Mouse (Mus musculus) hindbrain, embryonic 14.5 days (tissue): ENCODE measurements around the gene Abcc3. TPM values are rescaled to one million over a fixed set of nuclear protein-coding genes. Genes with fewer than 3 reads are reported as not detected.
"Not testable (repeated sequence)": the region's sequence is repeated elsewhere in the genome, so short reads cannot be mapped to it uniquely, and the experiment has no call there.

Source experiments
- ATAC-seq: fragments of 200-750 bp; cut with Nextera tagmentation; 2 replicates; pipeline ENCODE4 v1.8.0; 2017; ENCODE audit warnings: moderate number of reproducible peaks, mild to moderate bottlenecking, moderate TSS enrichment, moderate library complexity; ENCODE audit not compliant: low FRiP score
- DNase-seq: peaks from one replicate; pipeline ENCODE4 v3.0.0-alpha.2; 2015; ENCODE audit warnings: low spot score
- H3K27ac ChIP-seq: fragments of 300-500 bp; sonication (generic); 2 replicates; pipeline ENCODE4 v1.5.1; 2014; ENCODE audit warnings: mild to moderate bottlenecking, moderate library complexity
- H3K27me3 ChIP-seq: fragments of 300-500 bp; sonication (generic); 2 replicates; pipeline ENCODE4 v1.6.1; 2014; ENCODE audit warnings: mild to moderate bottlenecking, low read length, mixed read lengths; ENCODE audit not compliant: control insufficient read depth, insufficient read depth
- H3K36me3 ChIP-seq: fragments of 300-500 bp; sonication (generic); replicated peaks from 2 replicates; pipeline ENCODE4 v1.6.1; 2014; ENCODE audit not compliant: control insufficient read depth, insufficient read depth
- H3K4me1 ChIP-seq: fragments of 300-500 bp; sonication (generic); replicated peaks from 2 replicates; pipeline ENCODE4 v1.6.1; 2014; ENCODE audit warnings: antibody characterized with exemption, low read length, mixed read lengths; ENCODE audit not compliant: control insufficient read depth, insufficient read depth
- H3K4me2 ChIP-seq: fragments of 300-500 bp; sonication (generic); replicated peaks from 2 replicates; pipeline ENCODE4 v1.6.1; 2014; ENCODE audit warnings: mild to moderate bottlenecking, moderate library complexity
- H3K4me3 ChIP-seq: fragments of 300-500 bp; sonication (generic); replicated peaks from 2 replicates; pipeline ENCODE4 v1.5.1; 2014; ENCODE audit warnings: mild to moderate bottlenecking, low read length
- H3K9ac ChIP-seq: fragments of 300-500 bp; sonication (generic); 2 replicates; pipeline ENCODE4 v1.6.1; 2014
- H3K9me3 ChIP-seq: fragments of 300-500 bp; sonication (generic); 2 replicates; pipeline ENCODE4 v1.6.1; 2016; ENCODE audit warnings: low read length; ENCODE audit not compliant: control insufficient read depth
- WGBS: fragments of 180-500 bp; shearing (Covaris S2); extraction: QIAGEN DNeasy Blood & Tissue Kit; methylation state at CpG from one replicate; pipeline ENCODE4 v1.1.7; 2014; 5-methylcytosine and 5-hydroxymethylcytosine counted together
- polyA plus RNA-seq: library from polyadenylated mRNA; unstranded; fragments of >200 nt; fragmentation: Nextera tagmentation; extraction: Ambion mirVana; gene quantifications from 2 replicates; pipeline ENCODE4 v1.2.1, GENCODE M21; 2014

Gene Abcc3
- polyA plus RNA-seq, 1 experiment from 2014 or later, result 1.1 TPM

GRCm38 (mm10) chr11:94405348-94405747 is 12.6 kb upstream of the Abcc3 start:
- ATAC-seq (no peak), DNase-seq (no peak)
- H3K36me3 ChIP-seq, result peaks cover 15% of the 10 kb centered on the region
- no peaks in the 10 kb centered on the region for H3K9me3 ChIP-seq
- no peaks in the 10 kb centered on the region for H3K27me3 ChIP-seq
- H3K9ac ChIP-seq, result no peak overlapping the region
- no peak overlapping the region for H3K4me3 ChIP-seq
- WGBS, result 60% methylated on average over 6 of the region's 6 CpGs
- peaks cover 27% of the 10 kb centered on the region for H3K4me1 ChIP-seq
- no peak overlapping the region for H3K4me2 ChIP-seq
- no peak overlapping the region for H3K27ac ChIP-seq

DNA sequence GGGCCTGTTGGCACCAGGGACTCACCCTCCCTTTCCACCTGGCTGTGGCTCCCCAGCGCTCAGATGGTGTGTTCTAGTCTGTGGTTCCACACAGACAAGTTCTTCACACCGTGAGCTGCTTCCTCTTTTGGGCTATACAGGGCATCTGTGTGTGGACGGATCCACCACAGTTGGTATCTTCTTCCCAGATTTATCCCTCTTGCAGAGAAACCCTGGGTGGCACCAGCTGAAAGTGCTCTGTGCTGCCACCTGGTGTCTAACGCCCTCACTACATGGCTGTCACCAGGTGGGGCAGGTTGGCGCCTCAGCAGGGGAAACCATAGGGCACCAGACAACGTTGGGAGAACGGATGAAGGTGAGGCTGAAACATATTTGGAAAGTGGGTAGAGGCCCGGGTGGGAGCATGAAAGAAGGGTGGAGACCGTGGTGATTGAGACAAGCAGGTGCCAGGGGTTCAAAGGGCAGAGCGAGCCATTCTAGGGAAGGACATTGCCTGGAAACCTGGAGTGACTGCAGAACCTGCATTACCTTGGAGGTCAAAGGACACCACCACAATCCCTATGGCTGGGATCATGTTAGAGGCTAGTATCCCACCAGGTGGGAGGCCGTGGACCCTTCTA is 12.0 kb upstream of the Abcc3 start:
- ATAC-seq, result no peak
- Histone ChIP-seq H3K4me2 (no peak overlapping the region), H3K9ac (no peak overlapping the region), H3K9me3 (no peaks in the 10 kb centered on the region), H3K27ac (no peak overlapping the region), H3K36me3 (peaks cover 11% of the 10 kb centered on the region; the same call in 1 of the 2 replicates), H3K27me3 (no peaks in the 10 kb centered on the region), H3K4me1 (peaks cover 27% of the 10 kb centered on the region), H3K4me3 (no peak overlapping the region)
- 30% methylated on average over 11 of the region's 11 CpGs for WGBS
- DNase-seq, result peak; percentile 84

GRCm38 (mm10) chr11:94404178-94404577 is 11.4 kb upstream of the Abcc3 start:
- Histone ChIP-seq H3K9me3 (no peaks in the 10 kb centered on the region), H3K36me3 (peaks cover 5% of the 10 kb centered on the region; the same call in 1 of the 2 replicates), H3K9ac (no peak overlapping the region), H3K4me2 (no peak overlapping the region), H3K27ac (no peak overlapping the region), H3K4me1 (peaks cover 27% of the 10 kb centered on the region), H3K27me3 (no peaks in the 10 kb centered on the region), H3K4me3 (no peak overlapping the region)
- DNase-seq (no peak), ATAC-seq (no peak)
- 49% methylated on average over 5 of the region's 5 CpGs for WGBS

DNA sequence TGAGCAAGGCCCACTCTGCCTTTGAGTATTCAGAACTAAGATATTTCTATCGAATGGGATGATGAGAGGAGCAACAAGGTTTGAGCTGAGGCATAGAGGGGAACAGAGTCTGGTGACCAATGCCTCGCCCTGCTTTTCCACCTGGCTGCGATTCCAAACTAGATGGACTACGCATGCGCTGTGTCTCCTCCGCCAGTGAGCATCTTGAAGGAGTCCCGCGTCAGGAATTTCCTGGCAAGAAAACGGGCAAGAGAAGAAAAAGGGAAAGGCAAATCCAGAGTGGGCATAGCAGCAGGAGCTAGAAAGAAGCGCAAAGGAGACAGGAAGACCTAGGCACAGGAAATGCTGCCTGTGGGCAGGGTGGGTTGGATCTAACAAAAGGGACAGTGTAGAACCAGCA is 11.0 kb upstream of the Abcc3 start:
- peaks cover 23% of the 10 kb centered on the region for H3K4me1 ChIP-seq
- H3K4me3 ChIP-seq, result no peak overlapping the region
- H3K27ac ChIP-seq, result no peak overlapping the region
- no peak for DNase-seq
- H3K9me3 ChIP-seq, result no peaks in the 10 kb centered on the region
- H3K9ac ChIP-seq, result no peak overlapping the region
- no peaks in the 10 kb centered on the region for H3K27me3 ChIP-seq
- H3K36me3 ChIP-seq, result peaks cover 1% of the 10 kb centered on the region; the same call in 1 of the 2 replicates
- no peak for ATAC-seq
- no peak overlapping the region for H3K4me2 ChIP-seq
- 76% methylated on average over 10 of the region's 10 CpGs for WGBS

- H3K27ac ChIP-seq, result no peak overlapping the region
- WGBS, result 91% methylated on average over 5 of the region's 5 CpGs
- H3K27me3 ChIP-seq, result no peaks in the 10 kb centered on the region
- no peaks in the 10 kb centered on the region for H3K9me3 ChIP-seq
- ATAC-seq (no peak), DNase-seq (no peak)
- H3K9ac ChIP-seq, result no peak overlapping the region
- no peak overlapping the region for H3K4me2 ChIP-seq
- no peaks in the 10 kb centered on the region for H3K36me3 ChIP-seq
- H3K4me3 ChIP-seq, result no peak overlapping the region
- H3K4me1 ChIP-seq, result peaks cover 18% of the 10 kb centered on the region
Measured at GRCm38 (mm10) chr11:94402731-94403130, 9.9 kb upstream of the Abcc3 start.

DNA sequence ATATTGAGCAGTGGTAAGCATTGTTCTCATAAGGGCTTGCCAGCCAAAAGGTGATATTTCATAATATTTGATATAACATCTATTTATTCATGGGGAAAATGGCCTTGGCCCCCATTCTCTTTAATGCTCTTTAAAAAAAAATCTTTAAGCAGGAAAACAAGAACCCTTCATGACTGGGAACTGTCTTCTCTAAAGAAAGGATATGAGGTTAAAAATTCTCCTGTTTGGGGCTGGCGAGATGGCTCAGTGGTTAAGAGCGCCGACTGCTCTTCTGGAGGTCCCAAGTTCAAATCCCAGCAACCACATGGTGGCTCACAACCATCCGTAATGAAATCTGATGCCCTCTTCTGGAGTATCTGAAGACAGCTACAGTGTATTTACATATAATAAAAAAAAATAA is 9.2 kb upstream of the Abcc3 start:
- 91% methylated on average over 4 of the region's 4 CpGs for WGBS

GRCm38 (mm10) chr11:94400996-94401395 is 8.2 kb upstream of the Abcc3 start:
- H3K4me3 ChIP-seq, result no peak overlapping the region
- no peak for DNase-seq
- H3K4me2 ChIP-seq, result no peak overlapping the region
- H3K36me3 ChIP-seq, result no peaks in the 10 kb centered on the region
- no peak overlapping the region for H3K9ac ChIP-seq
- H3K4me1 ChIP-seq, result 0 out of 2 replicates have a peak, but pooled peaks cover under 1% of the 10 kb centered on the region
- 66% methylated on average over 6 of the region's 6 CpGs for WGBS
- no peak overlapping the region for H3K27ac ChIP-seq
- no peaks in the 10 kb centered on the region for H3K27me3 ChIP-seq
- no peaks in the 10 kb centered on the region for H3K9me3 ChIP-seq
- ATAC-seq, result no peak

More for the DNA sequence above, 9.2 kb upstream of the Abcc3 start:
- not testable (repeated sequence) for H3K9me3 ChIP-seq, H3K4me2 ChIP-seq, ATAC-seq, H3K27ac ChIP-seq, H3K9ac ChIP-seq, H3K4me3 ChIP-seq, H3K36me3 ChIP-seq, H3K27me3 ChIP-seq, DNase-seq
- H3K4me1 ChIP-seq, result peaks cover 11% of the 10 kb centered on the region

DNA sequence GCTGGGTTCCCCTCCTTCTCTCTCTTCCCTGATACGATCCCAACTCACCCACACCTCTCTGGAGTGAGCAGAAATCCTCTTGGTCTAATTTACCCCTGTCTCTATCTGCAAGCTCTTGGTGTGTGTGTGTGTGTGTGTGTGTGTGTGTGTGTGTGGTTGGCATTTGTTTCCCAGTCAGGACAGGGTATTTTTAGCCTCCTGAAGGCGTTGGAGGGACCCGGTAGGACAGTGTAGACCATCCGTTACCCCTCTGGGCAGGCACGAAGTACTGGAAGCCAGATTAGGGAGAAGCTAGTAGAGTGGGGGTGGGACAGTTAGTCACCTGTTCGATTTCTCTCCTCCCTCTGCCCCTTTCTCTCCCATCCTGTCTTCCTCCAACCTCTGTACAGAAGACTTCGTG is 1.3 kb upstream of the Abcc3 start:
- WGBS, result 85% methylated on average over 7 of the region's 7 CpGs
- H3K4me1 ChIP-seq, result no peaks in the 10 kb centered on the region
- no peak overlapping the region for H3K4me2 ChIP-seq
- no peak overlapping the region for H3K4me3 ChIP-seq
- H3K9me3 ChIP-seq, result no peaks in the 10 kb centered on the region
- H3K9ac ChIP-seq, result no peak overlapping the region
- ATAC-seq, result no peak
- no peaks in the 10 kb centered on the region; the same call in 1 of the 2 replicates for H3K27me3 ChIP-seq
- DNase-seq, result no peak
- H3K36me3 ChIP-seq, result no peaks in the 10 kb centered on the region
- H3K27ac ChIP-seq, result no peak overlapping the region

DNA sequence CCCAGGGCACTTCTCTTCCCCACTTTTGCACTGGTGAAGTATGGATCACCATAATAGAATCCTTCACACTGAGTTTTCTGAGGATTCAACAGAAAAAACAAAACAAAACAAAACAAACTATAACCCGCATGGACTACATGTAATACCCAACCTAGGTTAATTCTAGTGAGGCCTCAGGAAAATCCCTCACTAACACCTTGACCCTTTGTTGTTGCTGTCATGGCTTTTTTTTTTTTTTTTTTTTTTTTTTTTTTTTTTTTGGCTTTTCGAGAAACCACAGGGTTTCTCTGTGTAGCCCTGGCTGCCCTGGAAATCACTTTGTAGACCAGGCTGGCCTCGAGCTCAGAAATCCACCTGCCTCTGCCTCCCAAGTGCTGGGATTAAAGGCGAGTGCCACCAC is 693 bp upstream of the Abcc3 start:
- H3K9me3 ChIP-seq, result not testable (repeated sequence)

GRCm38 (mm10) chr11:94391661-94392060 is 1.1 kb downstream of the Abcc3 start:
- 91% methylated on average over 10 of the region's 10 CpGs for WGBS
- Histone ChIP-seq H3K9me3 (no peaks in the 10 kb centered on the region), H3K4me3 (no peak overlapping the region), H3K4me2 (no peak overlapping the region), H3K4me1 (no peaks in the 10 kb centered on the region), H3K27ac (no peak overlapping the region), H3K36me3 (no peaks in the 10 kb centered on the region), H3K9ac (no peak overlapping the region), H3K27me3 (no peaks in the 10 kb centered on the region; the same call in 1 of the 2 replicates)
- DNase-seq (no peak), ATAC-seq (no peak)

More for the DNA sequence above, 693 bp upstream of the Abcc3 start:
- not testable (repeated sequence) for H3K27ac ChIP-seq, H3K4me2 ChIP-seq, ATAC-seq, H3K9ac ChIP-seq, DNase-seq, H3K27me3 ChIP-seq, H3K36me3 ChIP-seq, H3K4me1 ChIP-seq, H3K4me3 ChIP-seq
- WGBS, result 89% methylated on average over 4 of the region's 4 CpGs
